ENCODE assay signal across 10 mouse cellular contexts in the genomic region with DNA sequence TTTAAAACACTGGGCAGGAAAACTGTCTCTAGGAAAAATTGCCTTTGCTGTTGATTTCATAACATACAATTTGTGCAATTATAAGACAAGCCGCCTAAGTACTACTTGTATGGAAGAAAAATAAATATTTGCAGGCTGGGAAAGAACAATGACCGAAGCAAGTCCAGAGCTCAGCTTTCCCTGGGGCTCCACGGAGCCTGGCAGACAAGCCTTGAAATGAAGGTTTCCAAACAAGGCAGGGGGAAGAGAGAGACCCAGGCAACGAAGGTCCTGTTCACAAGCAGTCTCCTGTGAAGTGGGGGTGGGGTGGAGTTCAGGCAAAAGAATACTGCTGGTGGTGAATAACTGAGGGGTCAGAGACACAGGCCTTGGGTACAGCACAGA. TPM values are rescaled to one million over a fixed set of nuclear protein-coding genes. Genes with fewer than 3 reads are reported as not detected.
A peak's percentile ranks its signal among the peaks of the same experiment; 100 is the strongest.
DNase-seq lines count a peak whose midpoint lies in the region; ATAC-seq lines count a peak whose summit lies in the region.
"Had no signal": no experiment of that assay in that cellular context is flagged by ENCODE, and none has a peak within 500 bp of the region (broad histone marks: within the 10 kb centered on the region; RNA-seq: fewer than 3 reads in every experiment).

No protein-coding gene starts in this region.

- intact Hi-C loops in heart, postnatal 25 days (cut with DNase I): no loop called here

- H3K9me3 ChIP-seq in midbrain, embryonic 10.5 days (replicated peaks): no peaks in the 10 kb centered on the region
- no peaks in the 10 kb centered on the region for H3K9me3 ChIP-seq in midbrain, embryonic 15.5 days
- no peaks in the 10 kb centered on the region for H3K9me3 ChIP-seq in embryonic facial prominence, embryonic 12.5 days
- H3K9me3 ChIP-seq in hindbrain, embryonic 16.5 days (ENCODE audit: control insufficient read depth, low read length): no peaks in the 10 kb centered on the region
- no peaks in the 10 kb centered on the region for H3K9me3 ChIP-seq in stomach, embryonic 14.5 days (ENCODE audit: control insufficient read depth, low read depth, low read length)
- H3K9me3 ChIP-seq: heart, embryonic 13.5 days had no signal

- H3K4me2 ChIP-seq in midbrain, embryonic 15.5 days: no peak overlapping the region
- no peak overlapping the region for H3K4me2 ChIP-seq in embryonic facial prominence, embryonic 12.5 days (replicated peaks)
- no peak overlapping the region for H3K4me2 ChIP-seq in hindbrain, embryonic 16.5 days (ENCODE audit: low read length)
- H3K4me2 ChIP-seq in stomach, embryonic 14.5 days (replicated peaks; ENCODE audit: low read depth, low read length): no peak overlapping the region

- H3K27me3 ChIP-seq in midbrain, embryonic 10.5 days (ENCODE audit: low read depth, poor library complexity, severe bottlenecking): no peaks in the 10 kb centered on the region
- H3K27me3 ChIP-seq in midbrain, embryonic 15.5 days (replicated peaks): no peaks in the 10 kb centered on the region
- no peaks in the 10 kb centered on the region for H3K27me3 ChIP-seq in embryonic facial prominence, embryonic 12.5 days
- no peaks in the 10 kb centered on the region for H3K27me3 ChIP-seq in hindbrain, embryonic 16.5 days (replicated peaks; ENCODE audit: control insufficient read depth, insufficient read depth, low read length)
- no peaks in the 10 kb centered on the region for H3K27me3 ChIP-seq in stomach, embryonic 14.5 days (ENCODE audit: control insufficient read depth, insufficient read depth, low read length)
- H3K27me3 ChIP-seq: heart, embryonic 13.5 days had no signal

- no peak for ATAC-seq in midbrain, embryonic 15.5 days (replicated peaks)
- 0 out of 2 replicates have a peak, but pooled peaks have one; percentile 10 for ATAC-seq in embryonic facial prominence, embryonic 12.5 days (ENCODE audit: insufficient number of reproducible peaks, insufficient read depth, low FRiP score, low TSS enrichment)
- 0 out of 2 replicates have a peak, but pooled peaks have one; percentile 6 for ATAC-seq in hindbrain, embryonic 16.5 days
- no peak for ATAC-seq in stomach, embryonic 14.5 days (ENCODE audit: insufficient number of reproducible peaks, insufficient read depth, low FRiP score, low read depth)

- no peak overlapping the region for H3K4me3 ChIP-seq in midbrain, embryonic 10.5 days
- H3K4me3 ChIP-seq in midbrain, embryonic 15.5 days: no peak overlapping the region
- H3K4me3 ChIP-seq in embryonic facial prominence, embryonic 12.5 days: no peak overlapping the region
- no peak overlapping the region for H3K4me3 ChIP-seq in hindbrain, embryonic 16.5 days (ENCODE audit: low read length)
- no peak overlapping the region for H3K4me3 ChIP-seq in stomach, embryonic 14.5 days (ENCODE audit: low read depth, low read length)
- H3K4me3 ChIP-seq: heart, embryonic 13.5 days; myocyte had no signal

- DNase-seq in midbrain, embryonic 10.5 days (ENCODE audit: low spot score): peak; percentile 63
- no peak for DNase-seq in heart, postnatal 25 days (ENCODE audit: low spot score)
- no peak for DNase-seq in Muller cell, postnatal 12 days (ENCODE audit: inconsistent ontology term)
- DNase-seq: kidney, postnatal 10 days had no signal

- no peaks in the 10 kb centered on the region for H3K36me3 ChIP-seq in midbrain, embryonic 10.5 days
- no peaks in the 10 kb centered on the region for H3K36me3 ChIP-seq in midbrain, embryonic 15.5 days (replicated peaks)
- H3K36me3 ChIP-seq in embryonic facial prominence, embryonic 12.5 days: no peaks in the 10 kb centered on the region
- no peaks in the 10 kb centered on the region for H3K36me3 ChIP-seq in hindbrain, embryonic 16.5 days (ENCODE audit: control insufficient read depth, insufficient read depth, low read length)
- H3K36me3 ChIP-seq in stomach, embryonic 14.5 days (ENCODE audit: control insufficient read depth, insufficient read depth, low read length): no peaks in the 10 kb centered on the region
- H3K36me3 ChIP-seq: heart, embryonic 13.5 days had no signal

- peaks cover 27% of the 10 kb centered on the region for H3K4me1 ChIP-seq in midbrain, embryonic 10.5 days
- 0 out of 2 replicates have a peak, but pooled peaks cover 8% of the 10 kb centered on the region for H3K4me1 ChIP-seq in midbrain, embryonic 15.5 days
- no peaks in the 10 kb centered on the region; the same call in 1 of the 2 replicates for H3K4me1 ChIP-seq in embryonic facial prominence, embryonic 12.5 days
- H3K4me1 ChIP-seq in hindbrain, embryonic 16.5 days (ENCODE audit: control insufficient read depth, insufficient read depth, low read depth, low read length): no peaks in the 10 kb centered on the region
- peaks cover 5% of the 10 kb centered on the region; the same call in 1 of the 2 replicates for H3K4me1 ChIP-seq in stomach, embryonic 14.5 days (ENCODE audit: control insufficient read depth, insufficient read depth, low read length)

- H3K27ac ChIP-seq in midbrain, embryonic 10.5 days (replicated peaks): peak overlapping the region; percentile 73
- H3K27ac ChIP-seq in midbrain, embryonic 15.5 days: no peak overlapping the region
- peak overlapping the region; percentile 51; the same call in 1 of the 2 replicates for H3K27ac ChIP-seq in embryonic facial prominence, embryonic 12.5 days
- H3K27ac ChIP-seq in hindbrain, embryonic 16.5 days (ENCODE audit: low read depth, low read length): no peak overlapping the region
- H3K27ac ChIP-seq in stomach, embryonic 14.5 days (ENCODE audit: low read length): 0 out of 2 replicates have a peak overlapping the region, but pooled peaks have one; percentile 2
- H3K27ac ChIP-seq: heart, embryonic 13.5 days had no signal

- no peak overlapping the region for H3K9ac ChIP-seq in midbrain, embryonic 15.5 days
- no peak overlapping the region for H3K9ac ChIP-seq in embryonic facial prominence, embryonic 12.5 days
- no peak overlapping the region for H3K9ac ChIP-seq in hindbrain, embryonic 16.5 days (ENCODE audit: low read depth, low read length)
- no peak overlapping the region for H3K9ac ChIP-seq in stomach, embryonic 14.5 days (replicated peaks; ENCODE audit: low read depth, low read length)
- H3K9ac ChIP-seq: heart, embryonic 13.5 days had no signal

- 36% methylated on average over 4 of the region's 4 CpGs for WGBS in midbrain, embryonic 10.5 days
- WGBS in midbrain, embryonic 15.5 days: 31% methylated on average over 4 of the region's 4 CpGs
- 17% methylated on average over 4 of the region's 4 CpGs for WGBS in embryonic facial prominence, embryonic 12.5 days
- 17% methylated on average over 4 of the region's 4 CpGs for WGBS in hindbrain, embryonic 16.5 days
- 18% methylated on average over 4 of the region's 4 CpGs for WGBS in stomach, embryonic 14.5 days

RNA-seq across cellular contexts. Expression of a gene that starts 13.6 kb away (rescaled TPM):
- 90.8 and 91.5 TPM in 2 replicates for polyA plus RNA-seq in midbrain, embryonic 10.5 days (2016; fragmentation: Nextera tagmentation; extraction: Ambion mirVana)
- polyA plus RNA-seq in midbrain, embryonic 15.5 days (2015; fragmentation: Nextera tagmentation; extraction: Ambion mirVana): 59.6 and 61.7 TPM in 2 replicates
- 118 and 122 TPM in 2 replicates for polyA plus RNA-seq in embryonic facial prominence, embryonic 12.5 days (2016; fragmentation: Nextera tagmentation; extraction: Ambion mirVana)
- polyA plus RNA-seq in hindbrain, embryonic 16.5 days (2015; fragmentation: Nextera tagmentation; extraction: Ambion mirVana): 60.7 and 67.8 TPM in 2 replicates
- polyA plus RNA-seq in stomach, embryonic 14.5 days (2014; fragmentation: Nextera tagmentation; extraction: Ambion mirVana): 70.6 and 73.3 TPM in 2 replicates
- 100 to 1,000 TPM; 263 to 282 TPM for total RNA-seq in heart, postnatal 25 days (2021)

Comparison
In these comparisons a context has a peak if more than half of its experiments do, and no peak if none do; other contexts are left out.
1. H3K27ac ChIP-seq: peak in midbrain, embryonic 10.5 days (single experiment), embryonic facial prominence, embryonic 12.5 days (single experiment) and stomach, embryonic 14.5 days (single experiment); none in midbrain, embryonic 15.5 days (single experiment) and hindbrain, embryonic 16.5 days (single experiment).
2. ATAC-seq: peak in embryonic facial prominence, embryonic 12.5 days (single experiment) and hindbrain, embryonic 16.5 days (single experiment); none in midbrain, embryonic 15.5 days (single experiment) and stomach, embryonic 14.5 days (single experiment).